Comparison of ENCODE assay signal across 9 mouse cellular contexts in genomic region chr10:81415549-81416310, GRCm38 (mm10). TPM values are rescaled to one million over a fixed set of nuclear protein-coding genes. Genes with fewer than 3 reads are reported as not detected.
DNase-seq lines count a peak whose midpoint lies in the region; ATAC-seq and TF ChIP-seq lines count a peak whose summit lies in the region.
"Had no signal": no experiment of that assay in that cellular context is flagged by ENCODE, and none has a peak within 500 bp of the region (broad histone marks: within the 10 kb centered on the region; RNA-seq: fewer than 3 reads in every experiment).

No protein-coding gene starts in this region.

- no peak for ATAC-seq in embryonic facial prominence, embryonic 12.5 days (ENCODE audit: insufficient number of reproducible peaks, insufficient read depth, low FRiP score, low TSS enrichment)
- ATAC-seq in megakaryocyte progenitor cell, adult 5-6 weeks (replicated peaks; ENCODE audit: poor library complexity) = no peak

- no peaks in the 10 kb centered on the region for H3K9me3 ChIP-seq in embryonic facial prominence, embryonic 12.5 days
- H3K9me3 ChIP-seq: midbrain, embryonic 12.5 days had no signal

- H3K36me3 ChIP-seq in embryonic facial prominence, embryonic 12.5 days = 0 out of 2 replicates have a peak, but pooled peaks cover 12% of the 10 kb centered on the region
- H3K36me3 ChIP-seq in myocyte (ENCODE audit: control insufficient read depth, insufficient read depth) = peaks cover 5% of the 10 kb centered on the region

- H3K27ac ChIP-seq in embryonic facial prominence, embryonic 12.5 days = peak overlapping the region; percentile 84; the same call in 1 of the 2 replicates

- 56% methylated on average over 17 of the region's 17 CpGs for WGBS in embryonic facial prominence, embryonic 12.5 days

- no peak overlapping the region for H3K9ac ChIP-seq in embryonic facial prominence, embryonic 12.5 days

- peaks cover 65% of the 10 kb centered on the region for H3K79me2 ChIP-seq in myocyte (ENCODE audit: control insufficient read depth, insufficient read depth)

- H3K27me3 ChIP-seq in embryonic facial prominence, embryonic 12.5 days = no peaks in the 10 kb centered on the region
- H3K27me3 ChIP-seq in myocyte (ENCODE audit: control insufficient read depth, insufficient read depth, insufficient read length) = no peaks in the 10 kb centered on the region

- intact Hi-C loops in left cerebral cortex, postnatal 4 days (cut with DNase I) = no loop called here
- intact Hi-C loops in gastrocnemius, postnatal 14 days (cut with DNase I; ENCODE audit: low total_unique reads) = no loop called here

- H3K4me2 ChIP-seq in embryonic facial prominence, embryonic 12.5 days (replicated peaks) = no peak overlapping the region
- H3K4me2 ChIP-seq in myocyte (ENCODE audit: low read depth) = peak overlapping the region; percentile 61

- H3K4me1 ChIP-seq in embryonic facial prominence, embryonic 12.5 days = peaks cover 70% of the 10 kb centered on the region

- peak; percentile 1 for DNase-seq in left cerebral cortex, postnatal 4 days
- DNase-seq in left cerebral cortex, adult 8-10 months (ENCODE audit: low spot score in 2 of 2) = no peak
- peak; percentile 90 for DNase-seq in gastrocnemius, postnatal 14 days
- DNase-seq in thymus, postnatal 25 days = no peak
- DNase-seq in adrenal gland, postnatal 10 days = no peak

- no peak overlapping the region for H3ac ChIP-seq in myocyte (ENCODE audit: control insufficient read depth, insufficient read length)

- no peak for TF ChIP-seq POLR2A in myocyte (IDR thresholded peaks at IDR 0.05; ENCODE audit: insufficient read length, low read depth)

- no peak overlapping the region for H3K4me3 ChIP-seq in embryonic facial prominence, embryonic 12.5 days
- no peak overlapping the region for H3K4me3 ChIP-seq in myocyte

TF ChIP-seq in myocyte, 11 proteins besides CTCF, POLR2A, EP300 and RAD21:
- TF ChIP-seq E2F4 (IDR thresholded peaks at IDR 0.05; ENCODE audit: insufficient read depth) (no peak), MYOD1 (IDR thresholded peaks at IDR 0.05; ENCODE audit: control insufficient read depth in 1 of 3, insufficient read length in 2 of 3, low read depth in 2 of 3) (peak in 1 of 3 experiments; percentile 91), TCF12 (IDR thresholded peaks at IDR 0.05; ENCODE audit: insufficient read depth, poor library complexity, severe bottlenecking) (peak; percentile 47), MYOG (IDR thresholded peaks at IDR 0.05; ENCODE audit: control insufficient read depth in 1 of 3, insufficient read depth in 1 of 3, insufficient read length in 2 of 3, low read depth in 2 of 3) (peak in 2 of 3 experiments; percentile 86 to 96)
TF ChIP-seq in myocyte: peak in this region for 3.

RNA-seq across cellular contexts. Expression of gene Smim24, which starts 22.9 kb away (rescaled TPM):
- 1 to 10 TPM; 1.5 to 2.3 TPM for total RNA-seq in left cerebral cortex, postnatal 4 days (2021)
- 1 to 10 TPM in 2 of 4 experiments, under 1 TPM in 2; 0.50 to 1.6 (median 0.84) TPM for total RNA-seq in left cerebral cortex, adult 8-10 months (2022)
- 3.1 and 3.4 TPM in 2 replicates for polyA plus RNA-seq in embryonic facial prominence, embryonic 12.5 days (2016; fragmentation: Nextera tagmentation; extraction: Ambion mirVana)
- total RNA-seq in gastrocnemius, postnatal 14 days (2021) = under 1 TPM; 0.45 to 0.91 TPM
- polyA plus RNA-seq in myocyte (2012; fragmentation: generic; extraction: Trizol) = 0.30 TPM
- total RNA-seq in megakaryocyte progenitor cell, adult 5-6 weeks (2015) = 31.0 and 31.4 TPM in 2 replicates
- 7.5 and 17.1 TPM in 2 replicates for total RNA-seq in megakaryocyte progenitor cell, adult 5-6 weeks (2017)
- 1 to 10 TPM; 1.2 to 1.6 TPM for total RNA-seq in adrenal gland, postnatal 10 days (2021)

RNA-seq across cellular contexts. Expression of gene Gm48552, which starts 26.9 kb away (rescaled TPM):
- 1 to 10 TPM; 2.7 to 5.9 TPM for total RNA-seq in left cerebral cortex, postnatal 4 days (2021)
- 1 to 10 TPM; 2.5 to 3.3 (median 2.6) TPM for total RNA-seq in left cerebral cortex, adult 8-10 months (2022)
- 2.0 and 3.8 TPM in 2 replicates for polyA plus RNA-seq in embryonic facial prominence, embryonic 12.5 days (2016; fragmentation: Nextera tagmentation; extraction: Ambion mirVana)
- under 1 TPM in 1 of 2 experiments, not detected in 1; 0.80 TPM for total RNA-seq in gastrocnemius, postnatal 14 days (2021)
- polyA plus RNA-seq in myocyte (2012; fragmentation: generic; extraction: Trizol) = 0.73 TPM
- total RNA-seq in megakaryocyte progenitor cell, adult 5-6 weeks (2015) = not detected in 2 replicates
- 0.46 TPM in 1 of 2 replicates, not detected in the other for total RNA-seq in megakaryocyte progenitor cell, adult 5-6 weeks (2017)
- total RNA-seq in adrenal gland, postnatal 10 days (2021) = 1 to 10 TPM in 1 of 2 experiments, under 1 TPM in 1; 0.45 to 1.9 TPM

RNA-seq across cellular contexts. Expression of gene Gm48551, which starts 31.5 kb away (rescaled TPM):
- 1 to 10 TPM; 3.7 to 4.4 TPM for total RNA-seq in left cerebral cortex, postnatal 4 days (2021)
- 1 to 10 TPM; 2.0 to 5.2 (median 4.0) TPM for total RNA-seq in left cerebral cortex, adult 8-10 months (2022)
- 2.9 and 4.1 TPM in 2 replicates for polyA plus RNA-seq in embryonic facial prominence, embryonic 12.5 days (2016; fragmentation: Nextera tagmentation; extraction: Ambion mirVana)
- total RNA-seq in gastrocnemius, postnatal 14 days (2021) = under 1 TPM; 0.41 to 0.47 TPM
- 1.7 TPM for polyA plus RNA-seq in myocyte (2012; fragmentation: generic; extraction: Trizol)
- 2.6 and 3.0 TPM in 2 replicates for total RNA-seq in megakaryocyte progenitor cell, adult 5-6 weeks (2015)
- total RNA-seq in megakaryocyte progenitor cell, adult 5-6 weeks (2017) = 0.62 and 1.7 TPM in 2 replicates
- total RNA-seq in adrenal gland, postnatal 10 days (2021) = 1 to 10 TPM; 1.1 to 1.6 TPM

RNA-seq across cellular contexts. Expression of gene Dohh, which starts 31.5 kb away (rescaled TPM):
- 10 to 100 TPM; 58.8 to 61.5 TPM for total RNA-seq in left cerebral cortex, postnatal 4 days (2021)
- total RNA-seq in left cerebral cortex, adult 8-10 months (2022) = 10 to 100 TPM; 81.4 to 89.7 (median 85.5) TPM
- polyA plus RNA-seq in embryonic facial prominence, embryonic 12.5 days (2016; fragmentation: Nextera tagmentation; extraction: Ambion mirVana) = 73.6 and 77.0 TPM in 2 replicates
- 10 to 100 TPM; 38.6 to 39.8 TPM for total RNA-seq in gastrocnemius, postnatal 14 days (2021)
- polyA plus RNA-seq in myocyte (2012; fragmentation: generic; extraction: Trizol) = 103 TPM
- 9.3 and 13.7 TPM in 2 replicates for total RNA-seq in megakaryocyte progenitor cell, adult 5-6 weeks (2015)
- 36.5 and 52.5 TPM in 2 replicates for total RNA-seq in megakaryocyte progenitor cell, adult 5-6 weeks (2017)
- 10 to 100 TPM; 52.8 to 54.2 TPM for total RNA-seq in adrenal gland, postnatal 10 days (2021)

RNA-seq across cellular contexts. Expression of gene Fzr1, which starts 37.4 kb away (rescaled TPM):
- 100 to 1,000 TPM; 109 to 112 TPM for total RNA-seq in left cerebral cortex, postnatal 4 days (2021)
- total RNA-seq in left cerebral cortex, adult 8-10 months (2022) = 10 to 100 TPM; 66.8 to 73.4 (median 70.6) TPM
- polyA plus RNA-seq in embryonic facial prominence, embryonic 12.5 days (2016; fragmentation: Nextera tagmentation; extraction: Ambion mirVana) = 140 and 143 TPM in 2 replicates
- total RNA-seq in gastrocnemius, postnatal 14 days (2021) = 10 to 100 TPM; 11.9 to 15.4 TPM
- 42.0 TPM for polyA plus RNA-seq in myocyte (2012; fragmentation: generic; extraction: Trizol)
- total RNA-seq in megakaryocyte progenitor cell, adult 5-6 weeks (2015) = 17.1 and 21.7 TPM in 2 replicates
- 17.3 and 17.8 TPM in 2 replicates for total RNA-seq in megakaryocyte progenitor cell, adult 5-6 weeks (2017)
- total RNA-seq in adrenal gland, postnatal 10 days (2021) = 10 to 100 TPM; 42.1 to 51.7 TPM

Comparison
In these comparisons a context has a peak if more than half of its experiments do, and no peak if none do; other contexts are left out.
1. DNase-seq: peak in left cerebral cortex, postnatal 4 days (single experiment) and gastrocnemius, postnatal 14 days (single experiment); none in left cerebral cortex, adult 8-10 months (0 of 2), thymus, postnatal 25 days (single experiment) and adrenal gland, postnatal 10 days (single experiment).